Mouse (Mus musculus) stomach, postnatal 0 days (tissue): ENCODE measurements at regions not wholly inside any gene's neighbourhood (a gene's known extent, or its start where the extent isn't known, plus 50 kb on each side); places are given as distances from the start of the nearest gene placed in this dataset.

Source experiments
- ATAC-seq: fragments of 200-750 bp; cut with Nextera tagmentation; 2 replicates; pipeline ENCODE4 v1.8.0; 2017; ENCODE audit not compliant: low FRiP score, low TSS enrichment
- DNase-seq: peaks from one replicate; pipeline ENCODE4 v3.0.0-alpha.2; 2016; ENCODE audit warnings: low spot score
- H3K27ac ChIP-seq: fragments of 300-500 bp; sonication (generic); replicated peaks from 2 replicates; pipeline ENCODE4 v1.5.1; 2014; ENCODE audit warnings: mild to moderate bottlenecking, control low read depth
- H3K27me3 ChIP-seq: fragments of 300-500 bp; sonication (generic); 2 replicates; pipeline ENCODE4 v1.6.1; 2014; ENCODE audit warnings: low read length; ENCODE audit not compliant: control insufficient read depth, insufficient read depth
- H3K36me3 ChIP-seq: fragments of 300-500 bp; sonication (generic); 2 replicates; pipeline ENCODE4 v1.6.1; 2014; ENCODE audit warnings: low read length, mixed read lengths; ENCODE audit not compliant: control insufficient read depth, insufficient read depth
- H3K4me1 ChIP-seq: fragments of 300-500 bp; sonication (generic); replicated peaks from 2 replicates; pipeline ENCODE4 v1.6.1; 2014; ENCODE audit warnings: antibody characterized with exemption; ENCODE audit not compliant: control insufficient read depth, insufficient read depth
- H3K4me2 ChIP-seq: fragments of 300-500 bp; sonication (generic); replicated peaks from 2 replicates; pipeline ENCODE4 v1.6.1; 2014; ENCODE audit warnings: low read depth, mild to moderate bottlenecking, control low read depth, moderate library complexity
- H3K4me3 ChIP-seq: fragments of 300-500 bp; sonication (generic); 2 replicates; pipeline ENCODE4 v1.5.1; 2014; ENCODE audit warnings: low read depth, low read length, control low read depth
- H3K9ac ChIP-seq: fragments of 300-500 bp; sonication (generic); 2 replicates; pipeline ENCODE4 v1.6.1; 2014; ENCODE audit warnings: mild to moderate bottlenecking, low read length, control low read depth, mixed read lengths
- H3K9me3 ChIP-seq: fragments of 300-500 bp; sonication (generic); 2 replicates; pipeline ENCODE4 v1.6.1; 2016; ENCODE audit warnings: low read length; ENCODE audit not compliant: control insufficient read depth
- CTCF ChIP-seq: IDR thresholded peaks from 2 replicates; pipeline ENCODE4 v1.5.1; 2016; ENCODE audit warnings: antibody characterized with exemption, low read depth, mild to moderate bottlenecking, moderate library complexity
- EP300 ChIP-seq: optimal IDR thresholded peaks from 2 replicates; pipeline ENCODE3; 2016; ENCODE audit warnings: antibody characterized with exemption
- WGBS: fragments of 180-500 bp; shearing (Covaris S2); extraction: QIAGEN DNeasy Blood & Tissue Kit; methylation state at CpG from one replicate; pipeline ENCODE4 v1.1.7; 2014; 5-methylcytosine and 5-hydroxymethylcytosine counted together

GRCm38 (mm10) chr4:32171291-32171690 lies 67.3 kb upstream of the Bach2 start:
- H3K4me3 ChIP-seq = no peak overlapping the region
- no peak overlapping the region for H3K4me2 ChIP-seq
- no peaks in the 10 kb centered on the region for H3K9me3 ChIP-seq
- TF ChIP-seq CTCF (no peak), EP300 (no peak)
- no peak overlapping the region for H3K27ac ChIP-seq
- WGBS = 86% methylated on average over 6 of the region's 6 CpGs
- H3K36me3 ChIP-seq = no peaks in the 10 kb centered on the region
- no peaks in the 10 kb centered on the region for H3K27me3 ChIP-seq
- DNase-seq (no peak), ATAC-seq (no peak)
- H3K9ac ChIP-seq = no peak overlapping the region
- H3K4me1 ChIP-seq = no peaks in the 10 kb centered on the region

GRCm38 (mm10) chr4:32172992-32173391 lies 65.6 kb upstream of the Bach2 start:
- H3K9ac ChIP-seq = no peak overlapping the region
- H3K36me3 ChIP-seq = no peaks in the 10 kb centered on the region
- H3K27ac ChIP-seq = no peak overlapping the region
- no peak for TF ChIP-seq CTCF
- TF ChIP-seq EP300 = no peak
- 83% methylated on average over 4 of the region's 4 CpGs for WGBS
- H3K9me3 ChIP-seq = no peaks in the 10 kb centered on the region
- no peak for DNase-seq
- no peaks in the 10 kb centered on the region for H3K4me1 ChIP-seq
- no peak overlapping the region for H3K4me3 ChIP-seq
- no peaks in the 10 kb centered on the region for H3K27me3 ChIP-seq
- no peak overlapping the region for H3K4me2 ChIP-seq
- ATAC-seq = no peak

GRCm38 (mm10) chr4:32174771-32175170 lies 63.8 kb upstream of the Bach2 start:
- Histone ChIP-seq H3K27ac (no peak overlapping the region), H3K4me3 (no peak overlapping the region), H3K9me3 (no peaks in the 10 kb centered on the region), H3K36me3 (no peaks in the 10 kb centered on the region), H3K9ac (no peak overlapping the region), H3K27me3 (no peaks in the 10 kb centered on the region), H3K4me2 (no peak overlapping the region), H3K4me1 (no peaks in the 10 kb centered on the region)
- ATAC-seq (no peak), DNase-seq (no peak)
- TF ChIP-seq EP300 (no peak), CTCF (no peak)
- 50% methylated on average over 7 of the region's 7 CpGs for WGBS

- Histone ChIP-seq H3K4me3 (no peak overlapping the region), H3K4me1 (0 out of 2 replicates have a peak, but pooled peaks cover 3% of the 10 kb centered on the region), H3K9ac (no peak overlapping the region), H3K9me3 (no peaks in the 10 kb centered on the region), H3K36me3 (no peaks in the 10 kb centered on the region), H3K27me3 (no peaks in the 10 kb centered on the region), H3K4me2 (no peak overlapping the region), H3K27ac (no peak overlapping the region)
- ATAC-seq (no peak), DNase-seq (no peak)
- TF ChIP-seq CTCF = no peak
- no peak for TF ChIP-seq EP300
- WGBS = 77% methylated on average over 7 of the region's 7 CpGs
Measured at GRCm38 (mm10) chr4:32175231-32175630, 63.4 kb upstream of the Bach2 start.

GRCm38 (mm10) chr4:32175853-32176448 lies 62.7 kb upstream of the Bach2 start:
- Histone ChIP-seq H3K4me2 (no peak overlapping the region), H3K4me3 (no peak overlapping the region), H3K27me3 (no peaks in the 10 kb centered on the region), H3K4me1 (0 out of 2 replicates have a peak, but pooled peaks cover 3% of the 10 kb centered on the region), H3K9ac (no peak overlapping the region), H3K36me3 (no peaks in the 10 kb centered on the region), H3K27ac (no peak overlapping the region), H3K9me3 (no peaks in the 10 kb centered on the region)
- TF ChIP-seq CTCF = no peak
- TF ChIP-seq EP300 = no peak
- 63% methylated on average over 6 of the region's 6 CpGs for WGBS
- no peak for ATAC-seq
- DNase-seq = no peak

GRCm38 (mm10) chr4:32176449-32177135 lies 62.0 kb upstream of the Bach2 start:
- H3K9me3 ChIP-seq = no peaks in the 10 kb centered on the region

More at GRCm38 (mm10) chr4:32176449-32177135, 62.0 kb upstream of the Bach2 start:
- 0 out of 2 replicates have a peak, but pooled peaks cover 3% of the 10 kb centered on the region for H3K4me1 ChIP-seq
- 58% methylated on average over 4 of the region's 4 CpGs for WGBS
- no peak for ATAC-seq
- no peak overlapping the region for H3K9ac ChIP-seq
- no peak overlapping the region for H3K4me2 ChIP-seq
- no peak for TF ChIP-seq EP300
- TF ChIP-seq CTCF = no peak
- no peak overlapping the region for H3K4me3 ChIP-seq
- no peaks in the 10 kb centered on the region for H3K36me3 ChIP-seq
- DNase-seq = no peak
- H3K27ac ChIP-seq = no peak overlapping the region
- no peaks in the 10 kb centered on the region for H3K27me3 ChIP-seq
